Mouse (Mus musculus) myocyte (in vitro differentiated cells): ENCODE data around the gene Crygs. TPM values are rescaled to one million over a fixed set of nuclear protein-coding genes. Genes with fewer than 3 reads are reported as not detected.

Source experiments
- H3K27me3 ChIP-seq: one replicate; pipeline ENCODE4 v1.6.1; 2011; ENCODE audit not compliant: control insufficient read depth, insufficient read depth, insufficient read length
- H3K36me3 ChIP-seq: one replicate; pipeline ENCODE4 v1.6.1; 2011; ENCODE audit not compliant: control insufficient read depth, insufficient read depth
- H3K4me2 ChIP-seq: one replicate; pipeline ENCODE4 v1.6.1; 2011; ENCODE audit warnings: low read depth, control low read depth
- H3K4me3 ChIP-seq: one replicate; pipeline ENCODE4 v1.5.1; 2011; ENCODE audit warnings: mild to moderate bottlenecking, control low read depth, moderate library complexity
- H3K79me2 ChIP-seq: one replicate; pipeline ENCODE4 v1.6.1; 2011; ENCODE audit not compliant: control insufficient read depth, insufficient read depth
- H3ac ChIP-seq: one replicate; pipeline ENCODE4 v1.6.1; 2011; ENCODE audit not compliant: control insufficient read depth, insufficient read length
- CEBPB ChIP-seq: IDR thresholded peaks from 2 replicates; pipeline ENCODE4 v1.6.1; 2011; ENCODE audit warnings: mild to moderate bottlenecking, moderate library complexity; ENCODE audit not compliant: poor library complexity, insufficient read depth, severe bottlenecking
- E2F4 ChIP-seq: IDR thresholded peaks from one replicate; pipeline ENCODE4 v1.6.1; 2011; ENCODE audit warnings: mild to moderate bottlenecking, control low read depth, moderate library complexity; ENCODE audit not compliant: insufficient read depth
- MAX ChIP-seq: IDR thresholded peaks from one replicate; pipeline ENCODE4 v1.6.1; 2011; ENCODE audit warnings: low read depth, mild to moderate bottlenecking, control low read depth
- MYOD1 ChIP-seq, 3 experiments: IDR thresholded peaks; one replicate each; pipeline ENCODE4 v1.6.1; 2011; ENCODE audit warnings: control low read depth in 2 of 3, low read depth in 2 of 3, mild to moderate bottlenecking in 2 of 3, moderate library complexity in 1 of 3; ENCODE audit not compliant: insufficient read length in 2 of 3, control insufficient read depth in 1 of 3
- MYOG ChIP-seq, 3 experiments: IDR thresholded peaks; one replicate each; pipeline ENCODE4 v1.6.1; 2011; ENCODE audit warnings: control low read depth in 2 of 3, low read depth in 2 of 3, mild to moderate bottlenecking in 2 of 3; ENCODE audit not compliant: insufficient read length in 2 of 3, control insufficient read depth in 1 of 3, insufficient read depth in 1 of 3
- POLR2A ChIP-seq: IDR thresholded peaks from one replicate; pipeline ENCODE4 v1.6.1; 2011; ENCODE audit warnings: low read depth, mild to moderate bottlenecking, control low read depth, moderate library complexity; ENCODE audit not compliant: insufficient read length
- POLR2AphosphoS2 ChIP-seq: IDR thresholded peaks from one replicate; pipeline ENCODE4 v1.6.1; 2011; ENCODE audit warnings: low read depth, control low read depth; ENCODE audit not compliant: insufficient read length
- REST ChIP-seq: IDR thresholded peaks from one replicate; pipeline ENCODE4 v1.6.1; 2011; ENCODE audit warnings: mild to moderate bottlenecking, control low read depth, moderate library complexity; ENCODE audit not compliant: insufficient read depth, insufficient read length
- SRF ChIP-seq: IDR thresholded peaks from one replicate; pipeline ENCODE4 v1.6.1; 2011; ENCODE audit warnings: low read depth; ENCODE audit not compliant: control insufficient read depth, insufficient read length
- TCF12 ChIP-seq: IDR thresholded peaks from one replicate; pipeline ENCODE4 v1.6.1; 2011; ENCODE audit warnings: mild to moderate bottlenecking, control low read depth; ENCODE audit not compliant: poor library complexity, insufficient read depth, severe bottlenecking
- TCF3 ChIP-seq: IDR thresholded peaks from one replicate; pipeline ENCODE4 v1.6.1; 2011; ENCODE audit warnings: low read depth, control low read depth; ENCODE audit not compliant: insufficient read length
- USF1 ChIP-seq: IDR thresholded peaks from one replicate; pipeline ENCODE4 v1.6.1; 2011; ENCODE audit warnings: low read depth, mild to moderate bottlenecking, control low read depth, moderate library complexity
- polyA plus RNA-seq: library from polyadenylated mRNA; unstranded; fragments of >200 nt; fragmentation: generic; extraction: Trizol; gene quantifications from one replicate; pipeline ENCODE4 v1.2.1, GENCODE M21; 2012; ENCODE audit warnings: missing spikeins

Crygs gene
- polyA plus RNA-seq, 1 experiment: not detected

DNA sequence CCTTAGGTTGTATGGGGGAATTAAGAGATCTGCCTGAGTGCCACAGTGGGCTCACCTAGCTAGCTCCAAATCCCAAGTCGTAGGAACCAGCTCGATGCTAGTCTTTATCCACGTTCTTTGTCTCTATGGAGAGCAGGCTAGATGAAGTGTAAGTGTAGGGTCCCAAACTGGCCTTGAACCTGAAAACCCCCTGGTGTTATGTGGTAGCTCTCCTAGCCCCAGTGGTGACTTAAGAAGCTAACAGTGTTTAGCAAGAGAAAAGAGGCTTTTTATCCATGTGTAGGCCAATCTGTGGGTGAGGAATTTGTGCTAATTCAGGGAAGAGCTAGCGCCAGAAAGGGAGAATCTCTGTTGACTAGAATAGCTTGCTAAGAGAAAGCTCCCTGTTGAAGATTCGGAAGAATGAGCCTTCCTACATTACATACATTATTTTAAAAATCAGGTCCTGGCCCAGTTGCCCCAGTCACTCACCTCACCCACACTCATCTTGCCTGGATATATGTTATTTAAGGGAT is 35.8 kb downstream of the Crygs start:
- no peak overlapping the region for H3K4me2 ChIP-seq

DNA sequence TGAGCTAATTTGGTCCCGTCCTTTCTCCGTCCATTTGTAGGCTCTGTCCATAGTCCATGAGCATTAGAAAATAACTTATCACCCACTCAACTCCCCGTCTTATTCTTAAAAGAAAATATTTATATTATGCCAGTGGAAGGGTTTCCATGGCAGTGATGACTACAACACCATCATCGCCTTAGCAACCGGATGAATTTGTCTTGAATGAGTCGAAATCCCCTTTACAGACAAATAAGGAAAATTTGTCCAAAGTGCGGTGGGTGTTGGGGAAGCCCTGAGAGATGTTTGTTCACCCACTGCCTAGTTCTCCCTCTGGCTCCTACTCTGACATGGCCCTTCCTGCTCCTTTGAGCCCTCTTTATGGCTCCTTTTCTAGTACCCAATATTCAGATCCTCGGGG is 42.7 kb downstream of the Crygs start:
- Histone ChIP-seq H3ac (no peak overlapping the region), H3K4me3 (no peak overlapping the region), H3K27me3 (no peaks in the 10 kb centered on the region), H3K4me2 (no peak overlapping the region), H3K79me2 (no peaks in the 10 kb centered on the region), H3K36me3 (no peaks in the 10 kb centered on the region)
- TF ChIP-seq MAX (no peak), E2F4 (no peak)

More for the DNA sequence above, 35.8 kb downstream of the Crygs start:
- Histone ChIP-seq H3K79me2 (no peaks in the 10 kb centered on the region), H3ac (no peak overlapping the region), H3K27me3 (no peaks in the 10 kb centered on the region), H3K36me3 (no peaks in the 10 kb centered on the region), H3K4me3 (no peak overlapping the region)
- TF ChIP-seq MYOG (IDR thresholded peaks at IDR 0.05; ENCODE audit: control insufficient read depth in 1 of 3, insufficient read depth in 1 of 3, insufficient read length in 2 of 3, low read depth in 2 of 3): no peak
- no peak for TF ChIP-seq TCF12
- TF ChIP-seq TCF3: no peak
- no peak for TF ChIP-seq POLR2AphosphoS2
- TF ChIP-seq MYOD1 (IDR thresholded peaks at IDR 0.05; ENCODE audit: control insufficient read depth in 1 of 3, insufficient read length in 2 of 3, low read depth in 2 of 3): no peak
- no peak for TF ChIP-seq REST
- no peak for TF ChIP-seq CEBPB
- no peak for TF ChIP-seq SRF
- no peak for TF ChIP-seq E2F4
- no peak for TF ChIP-seq MAX
- no peak for TF ChIP-seq USF1
- TF ChIP-seq POLR2A: no peak

DNA sequence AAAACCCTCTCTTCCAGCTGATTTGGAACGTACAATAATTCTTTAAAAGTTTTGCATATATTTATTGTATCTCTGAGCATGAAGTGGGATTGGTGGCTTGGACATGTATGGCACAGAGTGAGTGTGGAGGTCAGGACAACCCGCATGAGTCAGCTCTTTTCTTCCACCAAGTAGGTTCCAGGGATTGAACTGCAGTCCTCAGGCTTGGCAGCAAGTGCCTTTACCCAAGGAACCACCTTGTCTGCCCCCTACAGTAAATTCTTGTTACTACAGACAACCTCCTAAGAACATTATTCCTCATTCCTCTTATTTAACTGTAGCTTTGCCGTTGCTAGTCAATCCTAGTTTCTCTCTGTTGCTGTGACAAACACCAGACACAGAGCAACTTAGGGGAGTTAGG is 44.0 kb downstream of the Crygs start:
- Histone ChIP-seq H3ac (no peak overlapping the region), H3K36me3 (no peaks in the 10 kb centered on the region), H3K79me2 (no peaks in the 10 kb centered on the region), H3K4me3 (no peak overlapping the region), H3K27me3 (no peaks in the 10 kb centered on the region), H3K4me2 (no peak overlapping the region)
- TF ChIP-seq USF1: no peak
- TF ChIP-seq E2F4: no peak
- TF ChIP-seq TCF3: no peak
- TF ChIP-seq POLR2AphosphoS2: no peak
- no peak for TF ChIP-seq MYOD1 (IDR thresholded peaks at IDR 0.05; ENCODE audit: control insufficient read depth in 1 of 3, insufficient read length in 2 of 3, low read depth in 2 of 3)
- no peak for TF ChIP-seq POLR2A
- no peak for TF ChIP-seq CEBPB
- TF ChIP-seq SRF: no peak

DNA sequence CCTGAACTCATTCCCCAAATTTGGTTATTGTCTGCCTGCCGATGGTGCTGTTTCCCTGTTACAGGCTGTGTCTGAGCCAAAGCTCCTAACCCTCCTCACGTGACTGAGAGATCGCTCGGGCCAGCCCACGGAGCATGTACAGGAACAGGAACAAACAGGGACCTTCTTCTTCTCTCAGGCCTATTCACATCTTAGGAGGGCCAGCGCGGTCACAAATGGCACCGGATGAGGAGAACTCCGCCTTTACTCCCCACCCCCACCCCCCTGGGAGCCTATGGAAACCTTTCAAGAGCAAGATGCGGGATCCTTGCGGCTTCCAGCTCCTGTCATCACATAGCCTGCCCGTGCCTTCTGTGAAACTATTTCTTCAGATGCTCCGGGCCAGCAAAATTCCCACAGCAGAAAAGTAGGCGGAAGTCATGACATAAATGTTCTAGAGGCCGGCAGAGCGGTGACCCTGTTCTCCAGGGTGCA is 44.6 kb downstream of the Crygs start:
- Histone ChIP-seq H3K79me2 (no peaks in the 10 kb centered on the region), H3K36me3 (no peaks in the 10 kb centered on the region), H3K27me3 (no peaks in the 10 kb centered on the region), H3K4me2 (no peak overlapping the region), H3ac (no peak overlapping the region), H3K4me3 (no peak overlapping the region)
- TF ChIP-seq USF1: no peak
- no peak for TF ChIP-seq E2F4
- no peak for TF ChIP-seq POLR2A
- no peak for TF ChIP-seq TCF3
- no peak for TF ChIP-seq MYOD1 (IDR thresholded peaks at IDR 0.05; ENCODE audit: control insufficient read depth in 1 of 3, insufficient read length in 2 of 3, low read depth in 2 of 3)
- no peak for TF ChIP-seq MAX
- no peak for TF ChIP-seq REST
- TF ChIP-seq POLR2AphosphoS2: no peak
- TF ChIP-seq SRF: no peak
- TF ChIP-seq MYOG (IDR thresholded peaks at IDR 0.05; ENCODE audit: control insufficient read depth in 1 of 3, insufficient read depth in 1 of 3, insufficient read length in 2 of 3, low read depth in 2 of 3): no peak
- no peak for TF ChIP-seq CEBPB
- no peak for TF ChIP-seq TCF12

DNA sequence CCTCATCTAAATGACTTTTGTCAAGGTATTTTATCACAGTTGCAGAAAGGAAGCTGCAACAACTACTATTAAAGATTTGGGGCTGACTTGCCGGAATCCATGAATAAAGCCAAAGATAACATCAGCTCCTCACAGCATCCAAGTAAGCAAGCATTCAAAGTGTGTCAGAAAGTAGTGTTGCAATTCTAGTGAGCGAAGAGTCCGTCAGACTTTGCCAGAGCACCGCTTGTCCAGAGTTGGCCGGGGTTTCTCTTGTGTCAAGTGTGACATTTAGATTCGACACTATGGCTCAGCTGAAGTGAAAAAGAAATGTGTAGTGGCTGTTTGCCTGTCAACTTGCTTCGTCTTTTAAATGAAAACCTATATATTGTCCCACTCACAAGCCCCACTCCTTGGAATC is 45.8 kb downstream of the Crygs start:
- no peaks in the 10 kb centered on the region for H3K79me2 ChIP-seq
- H3K4me2 ChIP-seq: no peak overlapping the region

More for the DNA sequence above, 45.8 kb downstream of the Crygs start:
- Histone ChIP-seq H3K27me3 (no peaks in the 10 kb centered on the region), H3K4me3 (no peak overlapping the region), H3K36me3 (no peaks in the 10 kb centered on the region), H3ac (no peak overlapping the region)
- no peak for TF ChIP-seq REST
- no peak for TF ChIP-seq CEBPB
- no peak for TF ChIP-seq POLR2AphosphoS2
- TF ChIP-seq SRF: no peak
- TF ChIP-seq MYOG (IDR thresholded peaks at IDR 0.05; ENCODE audit: control insufficient read depth in 1 of 3, insufficient read depth in 1 of 3, insufficient read length in 2 of 3, low read depth in 2 of 3): no peak
- no peak for TF ChIP-seq MAX
- no peak for TF ChIP-seq TCF12
- TF ChIP-seq USF1: no peak
- TF ChIP-seq E2F4: no peak
- no peak for TF ChIP-seq POLR2A
- no peak for TF ChIP-seq TCF3
- no peak for TF ChIP-seq MYOD1 (IDR thresholded peaks at IDR 0.05; ENCODE audit: control insufficient read depth in 1 of 3, insufficient read length in 2 of 3, low read depth in 2 of 3)

Other genes starting within 250 kb of the Crygs start
- gene Dgkg, start 154.4 kb downstream of the Crygs start, polyA plus RNA-seq: 0.01 TPM
- 9.3 TPM for gene Tbccd1, start 46.1 kb upstream of the Crygs start, polyA plus RNA-seq
- gene Dnajb11, start 46.3 kb upstream of the Crygs start, polyA plus RNA-seq: 77.1 TPM
- gene Ahsg, start 79.7 kb upstream of the Crygs start, polyA plus RNA-seq: not detected
- gene Fetub, start 106.8 kb upstream of the Crygs start, polyA plus RNA-seq: 1.7 TPM
- gene Hrg, start 139.5 kb upstream of the Crygs start, polyA plus RNA-seq: not detected
- not detected for gene Kng2, start 217.9 kb upstream of the Crygs start, polyA plus RNA-seq
- not detected for gene Kng1, start 246.3 kb upstream of the Crygs start, polyA plus RNA-seq